Mouse (Mus musculus) thymus, postnatal 10 days (tissue): ENCODE data around the gene Lrrc41.

Source experiments
- DNase-seq, 2 experiments: peaks; one replicate each; pipeline ENCODE4 v3.0.0; 2021; ENCODE audit warnings: low spot score in 2 of 2

Lrrc41 gene

DNA sequence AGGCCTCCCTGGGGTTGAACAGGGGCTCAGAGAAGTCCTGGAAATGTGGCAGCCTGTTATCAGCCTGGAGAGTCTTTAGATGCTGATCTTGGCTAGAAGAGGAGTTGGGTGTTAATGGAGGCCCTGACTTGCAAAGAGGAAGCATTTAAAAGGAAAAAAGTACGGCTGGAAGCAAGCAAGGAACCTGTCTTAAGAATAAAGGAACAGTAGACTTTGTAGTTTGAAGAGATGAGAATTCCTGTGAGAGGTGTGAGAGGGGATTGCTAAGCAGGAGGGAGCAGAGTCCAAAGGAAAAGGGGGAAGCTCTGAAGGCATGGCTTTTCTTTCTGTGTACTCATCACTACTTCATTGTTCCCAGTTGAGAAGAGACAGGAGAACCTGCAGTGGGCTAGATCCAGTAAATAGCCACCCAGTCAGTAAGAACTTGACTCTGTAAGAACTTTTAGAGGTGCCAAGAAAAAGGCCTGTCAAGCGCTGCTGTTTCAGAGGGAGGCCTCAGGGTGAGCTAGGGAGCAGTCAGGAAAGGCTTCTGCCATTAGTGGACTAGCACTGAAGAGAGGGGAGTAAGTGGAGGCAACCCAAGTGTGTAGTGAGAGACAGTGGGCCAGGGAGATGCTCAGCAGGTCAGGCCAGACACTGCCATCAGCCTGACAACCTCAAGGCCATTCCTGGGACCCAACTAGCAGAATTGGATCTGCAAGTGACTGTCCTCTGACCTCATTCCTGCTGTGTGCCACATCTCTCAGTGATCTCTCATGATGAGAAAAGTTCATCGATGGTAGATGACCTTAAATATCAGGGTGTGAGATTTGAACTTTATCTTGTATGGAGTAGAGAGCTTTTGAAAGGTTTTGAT lies 2.4 kb downstream of the Lrrc41 start:
- no peak for DNase-seq

DNA sequence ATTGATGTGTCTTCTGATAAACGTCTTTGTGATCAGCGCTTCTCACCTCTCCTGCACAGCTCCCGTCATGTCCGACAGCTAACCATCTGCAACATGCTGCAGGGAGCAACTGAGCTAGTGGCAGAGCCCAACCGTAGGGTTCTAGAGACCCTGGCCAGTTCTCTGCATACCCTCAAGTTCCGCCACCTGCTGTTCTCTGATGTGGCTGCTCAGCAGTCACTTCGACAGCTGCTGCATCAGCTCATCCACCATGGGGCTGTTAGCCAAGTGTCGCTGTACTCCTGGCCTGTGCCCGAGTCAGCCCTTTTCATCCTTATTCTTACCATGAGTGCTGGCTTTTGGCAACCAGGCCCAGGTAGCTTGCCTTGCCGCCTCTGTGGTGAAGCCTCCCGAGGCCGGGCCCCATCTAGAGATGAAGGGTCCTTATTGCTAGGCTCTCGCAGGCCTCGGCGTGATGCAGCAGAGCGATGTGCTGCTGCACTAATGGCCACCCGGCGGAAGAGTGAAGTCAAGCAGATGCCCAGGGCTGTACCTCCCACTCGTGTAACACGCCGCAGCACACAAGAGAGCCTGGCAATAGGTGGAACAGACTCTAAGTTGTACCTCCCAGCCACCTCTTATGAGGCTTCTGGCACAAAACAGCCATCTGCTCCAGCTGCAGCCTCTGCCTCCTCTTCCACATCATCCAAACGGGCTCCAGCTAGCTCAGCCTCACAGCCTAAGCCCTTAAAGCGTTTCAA lies 13.6 kb downstream of the Lrrc41 start:
- DNase-seq: no peak

DNA sequence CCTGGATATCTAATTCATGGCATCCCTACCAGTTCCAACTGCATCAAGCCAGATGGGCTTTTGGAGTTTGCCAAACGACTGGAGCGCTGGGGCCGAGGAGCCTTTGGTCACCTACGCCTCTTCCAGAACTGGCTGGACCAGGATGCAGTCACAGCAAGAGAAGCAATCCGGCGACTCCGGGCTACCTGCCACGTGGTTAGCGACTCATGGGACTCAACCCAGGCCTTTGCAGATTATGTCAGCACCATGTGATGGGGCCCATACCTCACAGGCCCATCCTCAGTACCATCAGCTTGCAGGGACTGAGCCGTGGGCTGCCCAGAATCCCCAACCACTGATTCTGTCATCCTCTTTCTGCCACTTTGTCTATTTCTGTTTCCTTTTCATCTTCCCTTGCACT lies 21.2 kb downstream of the Lrrc41 start:
- DNase-seq: no peak

GRCm38 (mm10) chr4:116097211-116097610 lies 22.1 kb downstream of the Lrrc41 start:
- no peak for DNase-seq

DNA sequence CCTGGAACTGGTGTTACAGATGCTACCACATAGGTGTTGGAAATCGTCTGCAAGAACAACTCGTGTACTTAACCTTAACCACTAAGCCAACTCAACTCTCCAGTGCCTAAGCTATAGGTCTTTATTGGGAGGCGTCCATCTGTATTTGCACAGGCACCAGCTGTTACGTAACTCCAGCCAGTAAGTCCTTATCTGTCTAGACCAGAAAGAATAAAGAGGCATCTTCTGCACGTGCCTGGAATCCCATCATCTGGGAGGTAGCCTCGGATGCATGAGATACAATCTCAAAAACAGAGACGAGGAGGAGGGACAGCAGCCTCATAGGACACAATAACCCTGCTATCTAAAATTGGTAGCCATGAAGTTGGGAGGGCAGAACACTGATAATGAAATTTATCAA lies 25.9 kb downstream of the Lrrc41 start:
- DNase-seq: no peak

DNA sequence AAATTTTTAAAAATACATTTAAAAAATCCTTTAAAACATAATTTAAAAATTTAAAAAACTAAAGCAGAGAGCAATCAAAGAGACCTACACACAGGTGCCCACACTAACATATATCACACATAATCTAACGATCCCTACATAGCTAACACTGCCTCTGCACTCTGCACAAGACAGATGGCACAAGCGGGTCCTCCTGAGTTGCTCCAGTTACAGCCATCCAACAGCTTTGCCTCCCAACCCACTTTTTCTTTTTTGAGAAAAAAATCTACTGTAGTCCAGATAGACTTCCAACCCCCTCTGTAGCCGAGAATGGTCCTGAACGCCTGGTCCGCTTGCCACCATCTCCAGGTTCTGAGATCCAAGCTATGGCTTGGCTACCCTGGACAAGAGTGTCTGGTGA lies 30.2 kb downstream of the Lrrc41 start:
- no peak for DNase-seq

GRCm38 (mm10) chr4:116110695-116111094 lies 35.6 kb downstream of the Lrrc41 start:
- DNase-seq: no peak

DNA sequence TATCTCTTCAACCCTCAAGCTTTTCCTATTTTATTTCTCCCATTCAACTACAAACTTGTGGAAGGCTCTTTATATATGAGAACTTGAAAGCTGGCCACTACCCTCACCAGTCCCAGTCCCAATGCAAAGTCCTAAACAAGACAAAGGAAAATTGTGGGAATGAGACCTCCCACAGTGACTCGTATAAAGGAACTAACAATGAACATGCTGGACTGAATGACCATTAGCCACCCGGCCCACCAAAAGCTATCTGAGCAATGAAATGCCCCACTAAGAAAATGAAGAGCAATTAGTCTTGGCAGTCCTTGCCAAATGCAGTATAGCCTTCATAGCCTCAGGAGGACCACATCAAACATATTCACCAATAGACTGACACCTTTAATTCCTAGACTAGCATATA lies 36.4 kb downstream of the Lrrc41 start:
- no peak for DNase-seq

- DNase-seq: no peak
These were observed 47.7 kb downstream of the Lrrc41 start for GRCm38 (mm10) chr4:116122762-116123161.

- peak; percentile 60 to 78 for DNase-seq
These were observed 48.8 kb downstream of the Lrrc41 start, which contains the start of the genes Rad54l and Pomgnt1 for GRCm38 (mm10) chr4:116123602-116124519. Gene Rad54l (minus strand): TSS chr4:116123690. Gene Pomgnt1 (plus strand): TSS chr4:116123840.

DNA sequence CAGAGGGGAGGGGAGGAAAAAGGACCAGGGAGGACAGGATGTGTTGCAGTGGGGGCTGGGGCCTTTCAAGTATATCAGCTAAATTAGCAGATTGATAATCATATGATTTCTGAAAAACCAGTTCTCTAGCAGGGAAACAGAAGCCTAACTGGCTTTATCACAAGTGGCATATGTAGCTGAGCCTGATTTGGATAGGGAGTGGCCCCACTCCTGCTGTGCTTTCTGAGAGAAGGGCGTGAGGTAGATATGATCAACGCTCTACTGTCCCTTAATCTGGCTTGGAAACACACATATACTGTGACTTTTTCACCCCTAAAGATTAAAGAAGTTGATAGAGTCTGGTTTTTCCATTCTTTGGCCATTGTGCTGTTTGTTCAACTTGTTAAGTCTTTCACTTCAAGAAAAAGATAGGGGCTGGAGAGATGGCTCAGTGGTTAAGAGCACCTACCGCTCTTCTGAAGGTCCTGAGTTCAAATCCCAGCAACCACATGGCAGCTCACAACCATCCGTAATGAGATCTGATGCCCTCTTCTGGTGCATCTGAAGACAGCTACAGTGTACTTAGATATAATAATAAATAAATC lies 50.8 kb downstream of the Lrrc41 start:
- no peak for DNase-seq

DNA sequence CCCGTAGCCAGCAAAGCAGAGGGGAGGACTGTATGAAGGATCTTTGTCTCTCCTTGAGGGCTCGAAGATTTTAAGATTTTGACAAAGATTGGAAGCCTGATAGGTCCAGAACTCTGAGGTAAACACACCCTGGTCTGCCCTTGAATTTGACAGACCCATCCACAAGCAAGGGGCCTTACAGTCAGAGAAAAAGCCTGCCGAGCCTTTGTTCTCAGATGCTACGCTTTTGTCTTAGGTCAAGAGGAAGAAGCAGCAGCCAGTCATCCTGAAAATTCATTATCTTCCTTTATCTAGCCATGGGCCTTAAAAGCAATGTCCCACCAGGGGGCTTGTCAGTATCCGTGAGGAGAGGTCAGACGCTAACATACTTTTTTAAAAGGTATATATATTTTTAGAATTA lies 52.9 kb downstream of the Lrrc41 start:
- DNase-seq: no peak

DNA sequence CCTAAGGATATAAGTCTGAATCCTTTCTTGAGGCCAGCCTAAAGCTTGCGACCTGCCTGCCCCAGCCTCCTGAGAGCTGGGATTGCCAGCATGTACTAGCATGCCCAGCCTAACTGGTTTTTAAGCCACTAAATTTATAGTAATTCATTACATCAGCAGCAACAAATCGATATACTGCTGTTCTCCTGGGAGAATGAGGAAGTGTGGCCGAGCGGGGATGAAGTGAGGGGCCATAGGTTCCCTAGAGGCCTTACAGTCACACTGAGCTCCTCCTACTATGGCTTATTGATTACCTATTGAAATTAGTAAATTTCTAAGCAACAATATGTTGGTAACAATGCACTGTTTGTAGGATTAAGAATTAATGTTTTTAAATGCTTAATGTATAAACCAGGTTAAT lies 58.1 kb downstream of the Lrrc41 start:
- no peak for DNase-seq

DNA sequence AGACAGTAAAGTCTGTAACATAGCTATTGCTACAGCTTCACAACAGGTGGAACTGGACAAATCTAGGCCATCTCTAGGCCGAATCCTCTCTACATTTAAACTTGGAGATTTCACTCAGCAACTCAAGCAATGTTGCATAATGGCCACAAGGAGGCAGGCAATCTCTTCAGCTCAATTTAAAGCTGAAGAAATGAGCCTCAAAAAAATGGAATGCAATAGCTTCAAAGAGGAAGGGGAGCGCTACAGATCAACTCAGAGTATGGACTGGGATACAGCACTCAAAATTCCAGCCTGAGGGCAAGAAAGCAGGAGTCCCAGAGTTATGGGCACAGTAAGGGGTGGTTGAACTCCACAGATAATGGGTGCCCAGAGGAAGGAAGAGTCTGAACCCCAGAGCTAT lies 59.9 kb downstream of the Lrrc41 start:
- DNase-seq: peak in 1 of 2 experiments; percentile 19

DNA sequence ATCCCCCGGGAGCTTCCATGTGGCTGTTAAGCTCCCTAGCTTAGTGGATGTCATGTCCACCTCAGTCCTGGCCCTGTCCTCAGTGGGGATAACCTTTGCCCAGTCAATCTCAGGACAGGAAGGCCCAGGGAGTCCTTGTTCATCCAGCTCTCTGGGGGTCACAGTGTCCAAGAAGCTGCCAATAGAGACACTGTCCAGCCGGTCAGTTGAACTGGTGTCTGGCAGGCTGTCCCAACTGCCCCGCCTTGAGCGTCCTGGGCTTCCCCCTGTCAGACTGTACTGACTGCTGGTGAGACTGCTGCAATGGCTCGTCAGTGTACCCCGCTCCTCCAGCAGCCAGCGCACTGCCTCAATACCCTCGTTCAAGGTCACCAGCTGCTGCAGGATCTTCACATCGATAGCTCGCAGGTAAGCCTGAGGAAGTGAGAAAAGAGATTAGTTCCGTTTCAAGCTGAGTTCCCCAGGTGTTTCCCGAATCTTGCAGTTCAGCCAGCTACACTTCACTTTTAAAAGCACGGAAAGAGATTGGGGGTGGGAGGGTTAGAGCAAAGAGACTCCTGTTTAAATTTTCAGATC lies 62.4 kb downstream of the Lrrc41 start:
- DNase-seq: no peak

- no peak for DNase-seq
These were observed 65.9 kb downstream of the Lrrc41 start for GRCm38 (mm10) chr4:116140801-116141574.

- no peak for DNase-seq
These were observed 66.7 kb downstream of the Lrrc41 start for GRCm38 (mm10) chr4:116141736-116142135.

GRCm38 (mm10) chr4:116142269-116142668 lies 67.2 kb downstream of the Lrrc41 start:
- no peak for DNase-seq

GRCm38 (mm10) chr4:116143317-116143811 lies 68.3 kb downstream of the Lrrc41 start:
- DNase-seq: no peak
